Mouse (Mus musculus): ENCODE results near the gene Slc38a1. TPM values are rescaled to one million over a fixed set of nuclear protein-coding genes. Genes with fewer than 3 reads are reported as not detected.

Gene Slc38a1
- total and polyA plus RNA-seq, 3 experiments, result 22.5 to 79.0 (median 39.4) TPM

GRCm38 (mm10) chr15:96607422-96607821 is 35.3 kb downstream of the Slc38a1 start:
- Histone ChIP-seq H3K4me1 (ENCODE audit: control insufficient read depth in 1 of 2, insufficient read depth in 2 of 2) (no peaks in the 10 kb centered on the region), H3K27me3 (replicated peaks) (no peaks in the 10 kb centered on the region), H3K27ac (ENCODE audit: insufficient read depth, low read depth) (no peak overlapping the region), H3K9me3 (replicated peaks; ENCODE audit: low read length) (no peaks in the 10 kb centered on the region), H3K36me3 (replicated peaks in 1 of 2; ENCODE audit: control insufficient read depth in 1 of 2, insufficient read depth in 1 of 2, low read length in 1 of 2) (peaks cover 70 to 93% of the 10 kb centered on the region in 2 experiments), H3K4me2 (ENCODE audit: insufficient read depth, low read depth, poor library complexity, severe bottlenecking) (no peak overlapping the region), H3K79me2 (replicated peaks; ENCODE audit: control insufficient read depth, extremely low read depth, insufficient read depth, poor library complexity, severe bottlenecking) (peaks cover 8% of the 10 kb centered on the region), H3K9ac (ENCODE audit: insufficient read depth, low read depth) (no peak overlapping the region), H3K4me3 (replicated peaks in 1 of 3; ENCODE audit: low read depth in 2 of 3, low read length in 2 of 3, poor library complexity in 1 of 3) (no peak overlapping the region)
- dilution Hi-C loops (cut with MboI; ENCODE audit: extremely low pct_ligation_motif_present, extremely low pct_unique_long_range_greater_than_20kb, low sequenced_read_pairs) (no loop called here), in situ Hi-C loops (cut with MboI; ENCODE audit: low pct_ligation_motif_present, low pct_unique_long_range_greater_than_20kb, low sequenced_read_pairs) (no loop called here)
- no peak for DNase-seq (ENCODE audit: extremely low read depth)
- TF ChIP-seq ZNF384 (IDR thresholded peaks at IDR 0.05; ENCODE audit: low read depth, low read length), result no peak
- no peak for TF ChIP-seq POLR2A (IDR thresholded peaks at IDR 0.05; ENCODE audit: low read depth, low read length)
- TF ChIP-seq GABPA (IDR thresholded peaks at IDR 0.05; ENCODE audit: insufficient replicate concordance, low read depth, low read length), result no peak
- no peak for TF ChIP-seq MAFK (IDR thresholded peaks at IDR 0.05; ENCODE audit: insufficient replicate concordance, low read length)

DNA sequence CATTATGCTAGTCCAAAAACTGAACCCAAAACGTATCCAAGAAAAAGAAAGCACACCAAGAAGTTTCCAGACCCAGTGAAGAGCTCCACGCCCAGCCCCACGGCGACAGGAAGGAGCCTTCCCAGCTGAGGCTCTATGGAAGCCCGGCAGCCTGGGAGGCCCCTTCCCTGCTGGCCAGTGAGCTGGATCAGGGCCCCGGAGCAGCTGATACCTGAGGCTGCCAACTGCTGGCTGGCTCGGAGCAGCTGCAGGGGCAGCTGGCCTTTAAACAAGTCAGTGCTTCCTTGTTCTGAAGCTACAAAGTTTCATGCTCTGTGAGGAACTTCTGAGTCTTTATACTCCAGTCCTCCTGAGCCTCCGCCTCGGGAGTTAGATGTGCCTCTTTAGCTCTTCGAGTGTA is 38.4 kb downstream of the Slc38a1 start:
- TF ChIP-seq SMC3 (IDR thresholded peaks at IDR 0.05; ENCODE audit: low read depth, low read length) (no peak), CHD1 (IDR thresholded peaks at IDR 0.05; ENCODE audit: low read depth, low read length) (no peak), MAFK (IDR thresholded peaks at IDR 0.05; ENCODE audit: insufficient replicate concordance, low read length) (no peak), BHLHE40 (IDR thresholded peaks at IDR 0.05; ENCODE audit: low read depth, low read length) (no peak), NRF1 (IDR thresholded peaks at IDR 0.05; ENCODE audit: low read depth, low read length) (no peak), JUN (IDR thresholded peaks at IDR 0.05; ENCODE audit: insufficient read depth, low read depth, low read length) (no peak), CTCF (conservative IDR thresholded peaks at IDR 0.05 in 1 of 2, IDR thresholded peaks at IDR 0.05 in 1 of 2; ENCODE audit: low read depth in 2 of 2, low read length in 2 of 2) (no peak), ELF1 (IDR thresholded peaks at IDR 0.05; ENCODE audit: low read depth, low read length) (no peak), PAX5 (IDR thresholded peaks at IDR 0.05; ENCODE audit: low read length) (no peak), TBP (conservative IDR thresholded peaks at IDR 0.05; ENCODE audit: low read depth, low read length) (no peak), NELFE (IDR thresholded peaks at IDR 0.05; ENCODE audit: low read depth, low read length) (no peak), JUND (conservative IDR thresholded peaks at IDR 0.05; ENCODE audit: low read depth, low read length) (no peak), E2F4 (IDR thresholded peaks at IDR 0.05; ENCODE audit: insufficient replicate concordance, low read depth, low read length) (no peak), MEF2A (IDR thresholded peaks at IDR 0.05; ENCODE audit: borderline replicate concordance, low read depth, low read length) (no peak)
- DNase-seq (ENCODE audit: extremely low read depth), result no peak
- Histone ChIP-seq H3K4me3 (replicated peaks in 1 of 3; ENCODE audit: low read depth in 2 of 3, low read length in 2 of 3, poor library complexity in 1 of 3) (no peak overlapping the region), H3K9ac (ENCODE audit: insufficient read depth, low read depth) (no peak overlapping the region), H3K9me3 (replicated peaks; ENCODE audit: low read length) (peaks cover 3% of the 10 kb centered on the region), H3K36me3 (replicated peaks in 1 of 2; ENCODE audit: control insufficient read depth in 1 of 2, insufficient read depth in 1 of 2, low read length in 1 of 2) (peaks cover 64 to 90% of the 10 kb centered on the region in 2 experiments), H3K27me3 (replicated peaks) (no peaks in the 10 kb centered on the region), H3K79me2 (replicated peaks; ENCODE audit: control insufficient read depth, extremely low read depth, insufficient read depth, poor library complexity, severe bottlenecking) (peaks cover 2% of the 10 kb centered on the region), H3K27ac (ENCODE audit: insufficient read depth, low read depth) (no peak overlapping the region), H3K4me2 (ENCODE audit: insufficient read depth, low read depth, poor library complexity, severe bottlenecking) (no peak overlapping the region), H3K4me1 (ENCODE audit: control insufficient read depth in 1 of 2, insufficient read depth in 2 of 2) (peaks cover 0 to 1% of the 10 kb centered on the region in 2 experiments; a peak in 2 of 4 replicates)
- dilution Hi-C loops (cut with MboI; ENCODE audit: extremely low pct_ligation_motif_present, extremely low pct_unique_long_range_greater_than_20kb, low sequenced_read_pairs), result no loop called here
- in situ Hi-C loops (cut with MboI; ENCODE audit: low pct_ligation_motif_present, low pct_unique_long_range_greater_than_20kb, low sequenced_read_pairs), result no loop called here

Data from CH12.LX (cell line).